Mouse (Mus musculus) cerebellum, adult 2 months (tissue): ENCODE data around the gene Tinagl1.

ENCODE experiments used
- CTCF ChIP-seq: fragments of 200-500 bp; IDR thresholded peaks from 2 replicates; pipeline ENCODE4 v1.5.1; 2011; ENCODE audit warnings: low read depth, mild to moderate bottlenecking, control low read depth, low read length, moderate library complexity, borderline replicate concordance; ENCODE audit not compliant: insufficient read depth
- POLR2A ChIP-seq: fragments of 200-500 bp; IDR thresholded peaks from 2 replicates; pipeline ENCODE4 v1.6.1; 2011; ENCODE audit warnings: low read length, control low read depth, borderline replicate concordance; ENCODE audit not compliant: insufficient read depth

- TF ChIP-seq POLR2A = no peak
- no peak for TF ChIP-seq CTCF
Measured at GRCm38 (mm10) chr4:130177536-130177935, 2.6 kb upstream of the Tinagl1 start.
